24 mouse cellular contexts compared by ENCODE assay signal in the genomic region with DNA sequence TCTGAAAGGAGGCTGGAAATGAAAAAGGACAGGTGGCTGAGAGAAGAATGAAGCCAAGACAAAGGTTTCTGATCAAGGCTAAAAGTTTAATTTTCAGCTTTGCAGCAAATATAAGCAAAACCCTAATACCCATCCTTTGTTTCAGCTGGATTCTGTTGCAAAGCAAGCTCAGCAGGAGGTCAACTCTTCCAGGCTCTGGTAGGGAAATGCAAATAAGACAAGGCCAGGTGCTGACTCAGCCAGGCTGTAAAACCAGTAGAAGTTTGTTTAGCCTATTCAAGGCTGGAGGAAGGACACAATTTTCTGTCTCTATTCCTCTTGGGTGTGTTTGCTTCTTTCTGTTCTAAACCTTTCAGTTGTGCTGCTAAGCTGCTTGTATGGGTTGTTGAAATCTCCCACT.
"Had no signal": no experiment of that assay in that cellular context is flagged by ENCODE, and none has a peak within 500 bp of the region (broad histone marks: within the 10 kb centered on the region; RNA-seq: fewer than 3 reads in every experiment).

No protein-coding gene starts in this region.

- DNase-seq: gastrocnemius, adult 2 months; gastrocnemius, postnatal 10 days; gastrocnemius, postnatal 25 days; heart, adult 18-20 months; heart, postnatal 10 days; heart, postnatal 4 days; kidney, adult 2 months; kidney, postnatal 10 days; kidney, postnatal 25 days; kidney, postnatal 4 days; liver; liver, embryonic 13.5 days; liver, postnatal 0 days had no signal

- H3K4me3 ChIP-seq: gastrocnemius, adult 2 months; heart, embryonic 10.5 days; heart, embryonic 12.5 days; hindbrain, embryonic 10.5 days; hindbrain, embryonic 12.5 days; intestine, embryonic 15.5 days; layer of hippocampus, adult 2 months; left cerebral cortex, adult 2 months; limb, embryonic 10.5 days; limb, embryonic 12.5 days; liver, embryonic 13.5 days; liver, embryonic 15.5 days had no signal

- H3K9ac ChIP-seq: heart, embryonic 12.5 days; hindbrain, embryonic 12.5 days; hindbrain, embryonic 14.5 days; intestine, embryonic 15.5 days; limb, embryonic 12.5 days; liver, embryonic 13.5 days; liver, embryonic 15.5 days; liver, postnatal 0 days had no signal

- H3K4me1 ChIP-seq: heart, embryonic 10.5 days; heart, embryonic 12.5 days; hindbrain, embryonic 10.5 days; hindbrain, embryonic 12.5 days; intestine, embryonic 15.5 days; limb, embryonic 10.5 days; limb, embryonic 12.5 days; liver, embryonic 13.5 days; liver, embryonic 15.5 days had no signal

- H3K36me3 ChIP-seq: heart, embryonic 10.5 days; heart, embryonic 12.5 days; hindbrain, embryonic 10.5 days; hindbrain, embryonic 12.5 days; intestine, embryonic 15.5 days; limb, embryonic 10.5 days; limb, embryonic 12.5 days; liver, embryonic 13.5 days; liver, embryonic 15.5 days had no signal

- H3K27ac ChIP-seq: gastrocnemius, adult 2 months; heart, embryonic 10.5 days; hindbrain, embryonic 10.5 days; hindbrain, embryonic 12.5 days; hindbrain, embryonic 14.5 days; intestine, embryonic 15.5 days; layer of hippocampus, adult 2 months; left cerebral cortex, adult 2 months; limb, embryonic 10.5 days; limb, embryonic 12.5 days; liver, embryonic 13.5 days; liver, embryonic 15.5 days had no signal

- H3K9me3 ChIP-seq: heart, embryonic 10.5 days; heart, embryonic 12.5 days; hindbrain, embryonic 10.5 days; hindbrain, embryonic 12.5 days; intestine, embryonic 15.5 days; limb, embryonic 10.5 days; limb, embryonic 12.5 days; liver, embryonic 13.5 days; liver, embryonic 15.5 days had no signal
